Mouse (Mus musculus) embryonic facial prominence, embryonic 15.5 days (tissue): ENCODE measurements around the gene Mecom. TPM values are rescaled to one million over a fixed set of nuclear protein-coding genes. Genes with fewer than 3 reads are reported as not detected.
A peak's percentile ranks its signal among the peaks of the same experiment; 100 is the strongest.

Source experiments
- ATAC-seq: fragments of 200-750 bp; cut with Nextera tagmentation; 2 replicates; pipeline ENCODE4 v1.8.0; 2017; ENCODE audit warnings: low read depth, moderate TSS enrichment; ENCODE audit not compliant: insufficient number of reproducible peaks, low FRiP score, low TSS enrichment
- H3K27ac ChIP-seq: fragments of 300-500 bp; sonication (generic); replicated peaks from 2 replicates; pipeline ENCODE4 v1.5.1; 2015; ENCODE audit warnings: mild to moderate bottlenecking, inconsistent platforms
- H3K27me3 ChIP-seq: fragments of 300-500 bp; sonication (generic); 2 replicates; pipeline ENCODE4 v1.6.1; 2015; ENCODE audit warnings: inconsistent platforms
- H3K36me3 ChIP-seq: fragments of 300-500 bp; sonication (generic); 2 replicates; pipeline ENCODE4 v1.6.1; 2015; ENCODE audit warnings: mild to moderate bottlenecking, inconsistent platforms
- H3K4me1 ChIP-seq: fragments of 300-500 bp; sonication (generic); 2 replicates; pipeline ENCODE4 v1.6.1; 2015; ENCODE audit warnings: inconsistent platforms
- H3K4me2 ChIP-seq: fragments of 300-500 bp; sonication (generic); replicated peaks from 2 replicates; pipeline ENCODE4 v1.6.1; 2015; ENCODE audit warnings: mild to moderate bottlenecking, inconsistent platforms
- H3K4me3 ChIP-seq: fragments of 300-500 bp; sonication (generic); replicated peaks from 2 replicates; pipeline ENCODE4 v1.5.1; 2015; ENCODE audit warnings: mild to moderate bottlenecking, inconsistent platforms
- H3K9ac ChIP-seq: fragments of 300-500 bp; sonication (generic); 2 replicates; pipeline ENCODE4 v1.6.1; 2015; ENCODE audit warnings: inconsistent platforms
- H3K9me3 ChIP-seq: fragments of 300-500 bp; sonication (generic); replicated peaks from 2 replicates; pipeline ENCODE4 v1.6.1; 2016; ENCODE audit warnings: inconsistent platforms
- WGBS: fragments of 180-500 bp; shearing (Covaris S2); methylation state at CpG from one replicate; pipeline ENCODE4 v1.1.7; 2015; 5-methylcytosine and 5-hydroxymethylcytosine counted together
- polyA plus RNA-seq: library from polyadenylated mRNA; unstranded; fragments of >200 nt; fragmentation: Nextera tagmentation; extraction: Ambion mirVana; gene quantifications from 2 replicates; pipeline ENCODE4 v1.2.1, GENCODE M21; 2015

Gene Mecom
- polyA plus RNA-seq, 1 experiment from 2014 or later = 8.8 TPM

DNA sequence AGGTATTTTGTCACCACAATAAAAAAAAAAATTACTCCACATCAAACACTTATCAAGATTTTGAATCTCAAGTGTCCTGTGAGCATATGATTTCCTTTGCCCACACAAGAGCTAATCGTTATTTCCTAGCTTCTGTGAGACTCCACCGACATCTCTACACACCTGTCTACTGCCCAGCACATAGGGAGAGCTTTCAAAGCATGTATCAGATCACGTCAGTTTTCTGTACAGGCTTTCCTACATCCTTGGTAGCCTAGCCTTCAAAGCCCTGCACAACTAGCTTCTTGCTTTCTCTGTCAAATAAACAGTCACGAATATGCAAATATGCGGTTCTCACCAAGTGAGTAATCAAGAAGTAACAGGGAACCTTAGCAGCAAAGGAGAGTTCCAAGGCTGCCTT, 157.5 kb downstream of the Mecom start:
- H3K4me1 ChIP-seq = 0 out of 2 replicates have a peak, but pooled peaks cover 3% of the 10 kb centered on the region

DNA sequence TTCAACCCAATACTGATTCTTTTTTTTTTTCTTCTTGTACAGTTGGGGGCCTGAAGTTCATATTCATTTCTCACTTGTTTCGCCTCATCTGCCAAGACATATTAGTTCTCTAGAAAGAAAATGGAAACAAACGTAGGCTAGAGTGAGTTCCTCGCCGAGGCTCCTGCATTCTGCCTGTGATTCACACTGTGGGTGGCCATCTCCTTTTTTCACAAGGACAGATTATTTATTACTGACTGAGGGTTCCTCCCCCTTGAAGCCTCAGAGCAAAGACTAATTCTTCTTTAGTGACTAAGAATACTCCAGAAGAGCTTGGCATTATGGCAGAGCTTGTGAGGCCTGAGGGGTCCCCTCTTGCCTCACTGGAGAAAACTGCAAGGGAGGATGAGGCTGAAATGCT, 167.5 kb downstream of the Mecom start:
- Histone ChIP-seq H3K36me3 (no peaks in the 10 kb centered on the region), H3K27me3 (no peaks in the 10 kb centered on the region), H3K9me3 (no peaks in the 10 kb centered on the region), H3K4me1 (no peaks in the 10 kb centered on the region), H3K27ac (no peak overlapping the region), H3K4me3 (no peak overlapping the region), H3K9ac (no peak overlapping the region), H3K4me2 (no peak overlapping the region)
- no peak for ATAC-seq
- WGBS = 46% methylated on average over 4 of the region's 4 CpGs

More for the DNA sequence above, 157.5 kb downstream of the Mecom start:
- Histone ChIP-seq H3K27ac (no peak overlapping the region), H3K9ac (no peak overlapping the region), H3K9me3 (no peaks in the 10 kb centered on the region), H3K27me3 (0 out of 2 replicates have a peak, but pooled peaks cover 2% of the 10 kb centered on the region), H3K4me2 (no peak overlapping the region), H3K4me3 (no peak overlapping the region), H3K36me3 (no peaks in the 10 kb centered on the region)
- 79% methylated on average over 5 of the region's 5 CpGs for WGBS
- no peak for ATAC-seq

DNA sequence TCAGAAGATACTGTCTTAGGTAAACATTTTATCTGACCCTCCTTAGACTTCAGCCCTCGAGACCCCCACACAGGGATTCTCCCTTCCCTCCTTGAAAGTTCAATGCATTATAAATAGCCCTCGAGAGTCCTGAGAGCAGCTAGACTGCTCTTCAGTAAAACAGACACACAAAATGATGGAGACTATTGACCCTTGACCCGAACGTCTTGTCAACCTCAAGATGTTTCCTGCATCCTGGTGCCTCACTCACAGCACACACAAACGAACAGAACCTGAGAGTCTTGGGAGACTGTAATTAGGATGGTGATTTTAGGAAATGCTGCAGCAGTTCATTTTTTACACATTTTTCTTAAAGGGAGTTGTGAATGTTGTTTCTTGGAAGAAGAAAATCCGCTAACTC, 168.5 kb downstream of the Mecom start:
- ATAC-seq = no peak
- no peak overlapping the region for H3K4me2 ChIP-seq
- no peaks in the 10 kb centered on the region for H3K4me1 ChIP-seq
- H3K36me3 ChIP-seq = no peaks in the 10 kb centered on the region
- no peaks in the 10 kb centered on the region for H3K27me3 ChIP-seq
- no peak overlapping the region for H3K4me3 ChIP-seq
- H3K9me3 ChIP-seq = no peaks in the 10 kb centered on the region
- WGBS = 56% methylated on average over 6 of the region's 6 CpGs
- no peak overlapping the region for H3K9ac ChIP-seq
- H3K27ac ChIP-seq = no peak overlapping the region

DNA sequence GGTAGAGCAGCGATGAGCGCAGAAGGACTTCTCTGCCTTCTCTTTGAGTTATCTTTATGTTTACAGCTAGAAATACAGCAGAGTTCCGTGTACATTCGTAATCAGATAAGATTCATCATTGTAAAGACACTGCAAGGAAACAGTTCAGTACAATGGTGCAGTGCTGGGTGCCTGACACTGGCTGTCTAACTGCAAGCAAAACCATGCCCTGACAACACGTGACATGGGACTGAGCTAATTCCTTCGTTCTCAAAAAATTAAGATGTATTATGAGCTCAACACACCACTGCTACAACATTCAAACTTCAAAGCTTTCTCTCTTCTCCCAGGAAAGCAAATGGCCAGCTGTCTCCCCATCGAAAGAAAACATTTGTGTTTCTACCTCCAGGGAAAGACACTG, 176.3 kb downstream of the Mecom start:
- H3K27ac ChIP-seq = no peak overlapping the region
- no peaks in the 10 kb centered on the region for H3K9me3 ChIP-seq
- no peak overlapping the region for H3K9ac ChIP-seq
- no peaks in the 10 kb centered on the region for H3K36me3 ChIP-seq
- H3K4me1 ChIP-seq = no peaks in the 10 kb centered on the region
- H3K27me3 ChIP-seq = no peaks in the 10 kb centered on the region
- H3K4me2 ChIP-seq = 0 out of 2 replicates have a peak overlapping the region, but pooled peaks have one; percentile 19
- no peak overlapping the region; the same call in 1 of the 2 replicates for H3K4me3 ChIP-seq
- WGBS = 53% methylated on average over 7 of the region's 7 CpGs
- no peak for ATAC-seq

DNA sequence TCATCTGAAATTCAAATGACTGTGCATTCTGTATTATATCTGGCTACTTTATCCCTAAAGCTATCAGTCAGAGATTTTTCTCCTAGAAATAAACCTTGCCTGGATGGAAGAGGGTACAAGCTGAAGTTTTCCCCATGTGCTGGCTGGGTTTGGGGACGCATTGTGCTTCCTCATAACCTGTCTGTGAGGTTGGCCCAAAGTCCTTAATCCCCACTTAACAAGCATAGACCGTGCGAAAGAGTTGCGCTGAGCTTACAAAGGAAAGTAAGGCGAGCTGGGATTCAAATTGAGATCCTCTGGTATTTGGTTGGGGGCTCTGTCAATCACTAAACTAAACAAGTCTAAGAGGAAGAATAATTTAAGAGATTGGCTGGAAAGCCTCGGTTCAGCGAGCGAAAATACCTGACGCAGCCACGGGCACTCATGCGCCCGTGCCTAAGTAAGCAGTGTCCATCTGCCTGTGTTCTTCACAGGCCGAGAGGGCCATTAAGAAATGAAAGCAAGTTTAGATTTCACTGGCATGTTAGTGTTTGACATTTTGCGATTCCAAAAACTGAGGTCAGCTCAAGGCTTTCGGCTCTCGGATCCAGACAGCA, 176.8 kb downstream of the Mecom start:
- WGBS = 55% methylated on average over 16 of the region's 16 CpGs
- Histone ChIP-seq H3K4me2 (0 out of 2 replicates have a peak overlapping the region, but pooled peaks have one; percentile 19), H3K9ac (no peak overlapping the region), H3K9me3 (no peaks in the 10 kb centered on the region), H3K27me3 (no peaks in the 10 kb centered on the region), H3K4me3 (no peak overlapping the region; the same call in 1 of the 2 replicates), H3K4me1 (no peaks in the 10 kb centered on the region), H3K27ac (no peak overlapping the region), H3K36me3 (no peaks in the 10 kb centered on the region)
- ATAC-seq = no peak

DNA sequence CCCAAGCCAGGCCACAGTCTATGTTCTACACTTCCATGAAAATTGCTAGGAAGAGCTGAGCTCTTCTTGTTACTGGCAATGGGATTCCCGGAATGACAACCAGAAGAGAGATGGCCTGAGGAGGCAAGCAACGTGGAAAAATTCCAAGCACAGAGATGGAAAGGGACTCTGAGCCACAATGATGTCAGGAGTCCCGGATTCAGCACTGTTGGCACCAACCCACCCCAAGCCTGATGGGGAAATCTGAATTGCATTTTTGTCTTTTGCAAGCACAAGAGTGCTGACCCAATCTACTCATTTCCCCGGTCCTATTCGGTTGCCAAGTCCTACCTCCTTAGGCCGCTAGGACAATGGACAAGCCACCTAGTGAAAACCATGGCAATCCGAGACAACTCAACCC, 181.2 kb downstream of the Mecom start:
- Histone ChIP-seq H3K9me3 (no peaks in the 10 kb centered on the region), H3K4me1 (no peaks in the 10 kb centered on the region), H3K27me3 (no peaks in the 10 kb centered on the region), H3K4me3 (no peak overlapping the region), H3K27ac (no peak overlapping the region), H3K36me3 (no peaks in the 10 kb centered on the region), H3K4me2 (no peak overlapping the region), H3K9ac (no peak overlapping the region)
- 92% methylated on average over 7 of the region's 7 CpGs for WGBS
- ATAC-seq = no peak

DNA sequence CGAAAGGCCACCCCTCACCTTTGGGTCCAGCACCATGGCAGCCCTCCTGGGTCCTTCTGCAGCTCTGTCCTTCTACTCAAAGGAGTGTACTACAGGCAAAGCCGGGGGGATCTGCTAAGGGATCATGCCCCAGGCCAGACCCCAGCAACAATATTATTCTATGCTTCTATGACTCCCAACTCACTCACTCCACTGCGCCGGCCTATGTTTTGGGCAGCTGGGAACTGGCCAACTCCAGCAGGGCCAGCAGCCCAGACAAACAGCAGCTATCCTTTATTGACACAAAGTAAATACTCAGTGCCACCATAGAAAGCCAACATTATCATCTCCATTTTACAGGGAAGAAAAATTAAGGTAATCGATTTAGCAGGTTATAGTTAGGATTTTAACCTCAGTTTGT, 186.6 kb downstream of the Mecom start:
- Histone ChIP-seq H3K27ac (no peak overlapping the region), H3K9ac (no peak overlapping the region), H3K4me3 (no peak overlapping the region), H3K36me3 (no peaks in the 10 kb centered on the region), H3K4me1 (no peaks in the 10 kb centered on the region), H3K4me2 (no peak overlapping the region), H3K9me3 (no peaks in the 10 kb centered on the region), H3K27me3 (no peaks in the 10 kb centered on the region)
- WGBS = 72% methylated on average over 5 of the region's 5 CpGs
- ATAC-seq = no peak

DNA sequence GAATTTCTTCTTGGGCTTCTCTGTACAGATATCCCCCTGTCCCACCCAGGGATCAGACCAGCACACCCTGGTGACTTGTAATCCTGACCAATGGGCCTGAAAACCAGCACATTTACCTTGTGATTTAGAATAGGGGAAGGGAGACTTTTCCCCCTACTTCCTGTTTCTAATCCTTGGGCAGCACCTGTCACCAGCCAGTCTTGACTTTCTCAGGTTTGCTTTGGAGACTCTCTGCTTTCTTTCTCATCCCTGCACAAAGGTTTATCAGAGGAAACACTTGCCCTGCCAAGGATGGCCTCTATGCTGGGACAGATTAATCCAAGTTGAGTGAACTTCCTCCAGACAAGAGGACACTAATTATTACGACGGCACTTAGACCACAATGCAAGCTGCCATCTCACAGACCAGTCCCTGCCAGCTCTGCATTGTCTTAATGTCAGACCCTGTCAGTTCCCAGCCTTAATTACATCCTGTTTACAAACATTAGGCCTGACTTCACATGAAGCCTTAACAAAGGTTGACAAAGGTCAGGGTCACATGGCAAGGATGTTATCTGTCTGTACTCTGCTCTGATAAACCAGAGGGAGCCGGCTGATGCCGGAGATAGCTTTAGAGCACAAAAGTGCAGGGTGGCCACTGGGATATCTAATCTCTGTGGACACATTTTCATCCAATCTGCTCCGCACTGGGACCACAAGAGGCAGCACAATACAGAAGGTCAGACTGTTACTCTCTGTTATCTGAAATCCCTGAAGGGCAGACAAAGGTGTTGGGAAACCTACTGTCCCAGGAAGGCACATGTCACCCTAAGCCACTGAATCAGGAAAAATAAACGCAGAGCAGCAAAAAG, 193.7 kb downstream of the Mecom start:
- Histone ChIP-seq H3K27me3 (no peaks in the 10 kb centered on the region), H3K9me3 (no peaks in the 10 kb centered on the region), H3K4me3 (no peak overlapping the region), H3K4me2 (no peak overlapping the region), H3K4me1 (no peaks in the 10 kb centered on the region), H3K9ac (no peak overlapping the region), H3K27ac (no peak overlapping the region), H3K36me3 (no peaks in the 10 kb centered on the region)
- ATAC-seq = no peak
- 33% methylated on average over 6 of the region's 6 CpGs for WGBS

DNA sequence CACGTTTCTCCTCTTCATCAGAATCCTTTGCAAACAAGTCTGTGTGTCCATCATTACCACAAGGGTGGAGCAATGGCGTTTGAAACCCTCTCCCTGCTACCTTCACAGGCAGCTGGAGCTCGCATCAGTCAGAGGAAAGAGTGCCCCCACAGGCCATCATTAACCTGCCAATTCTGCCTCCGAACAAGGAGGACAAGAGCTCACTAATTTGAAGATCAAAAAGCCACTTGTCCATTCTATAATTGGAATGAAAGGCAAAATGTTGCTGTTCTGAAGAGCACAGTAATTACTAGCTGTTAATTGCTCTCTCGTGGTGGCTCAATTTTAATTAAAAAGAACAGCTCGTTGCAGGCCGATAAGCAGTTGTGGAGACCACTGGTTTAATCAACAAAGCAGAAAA, 198.5 kb downstream of the Mecom start:
- H3K27ac ChIP-seq = no peak overlapping the region
- H3K27me3 ChIP-seq = no peaks in the 10 kb centered on the region

DNA sequence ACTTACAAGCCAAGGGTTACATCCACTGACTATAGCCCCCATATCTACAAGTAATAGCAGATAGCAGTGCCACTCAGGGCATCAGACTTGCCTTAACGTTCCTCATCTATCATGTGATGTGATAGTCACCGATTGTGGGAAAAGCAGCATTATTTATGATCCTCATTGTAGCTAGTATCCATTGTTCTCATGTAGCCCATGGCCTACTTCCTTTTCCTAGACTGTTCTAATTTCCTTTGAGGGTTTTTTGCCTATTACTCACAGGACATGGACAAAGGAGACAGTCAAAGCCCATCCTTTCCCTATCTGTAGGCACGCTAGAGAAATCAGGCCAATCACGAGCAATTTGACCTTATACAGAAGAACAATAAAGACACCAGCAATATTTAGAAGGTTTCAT, 203.7 kb downstream of the Mecom start:
- Histone ChIP-seq H3K27ac (no peak overlapping the region), H3K4me3 (no peak overlapping the region), H3K9me3 (no peaks in the 10 kb centered on the region), H3K9ac (no peak overlapping the region), H3K4me2 (no peak overlapping the region), H3K27me3 (no peaks in the 10 kb centered on the region), H3K36me3 (no peaks in the 10 kb centered on the region), H3K4me1 (no peaks in the 10 kb centered on the region)
- WGBS = 85% methylated on average over 4 of the region's 4 CpGs
- ATAC-seq = no peak

More for the DNA sequence above, 198.5 kb downstream of the Mecom start:
- WGBS = 33% methylated on average over 7 of the region's 7 CpGs
- H3K9ac ChIP-seq = no peak overlapping the region
- no peaks in the 10 kb centered on the region for H3K36me3 ChIP-seq
- no peaks in the 10 kb centered on the region for H3K9me3 ChIP-seq
- no peak overlapping the region for H3K4me2 ChIP-seq
- no peak overlapping the region for H3K4me3 ChIP-seq
- no peak for ATAC-seq
- H3K4me1 ChIP-seq = no peaks in the 10 kb centered on the region

DNA sequence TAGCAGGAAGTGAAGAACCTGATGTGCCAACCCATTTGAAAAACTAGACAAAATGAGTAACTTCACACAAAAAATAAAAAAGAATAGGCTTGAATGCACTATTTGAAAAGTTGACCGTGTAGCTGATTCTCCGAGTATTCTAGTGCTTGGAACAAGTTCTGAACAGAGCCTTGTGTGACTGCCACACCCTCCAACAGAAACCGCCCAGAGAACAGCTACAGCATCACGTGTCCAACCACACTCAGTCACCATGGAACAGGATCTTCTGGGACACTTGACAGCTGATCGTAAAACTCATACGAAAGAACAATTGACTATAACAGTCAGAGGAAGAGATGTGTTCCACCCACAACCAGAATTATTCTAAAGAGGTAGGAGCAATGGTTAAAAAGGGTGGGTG, 215.5 kb downstream of the Mecom start:
- Histone ChIP-seq H3K4me2 (no peak overlapping the region), H3K4me3 (no peak overlapping the region), H3K27ac (no peak overlapping the region), H3K36me3 (no peaks in the 10 kb centered on the region), H3K9me3 (no peaks in the 10 kb centered on the region), H3K4me1 (no peaks in the 10 kb centered on the region), H3K27me3 (no peaks in the 10 kb centered on the region), H3K9ac (no peak overlapping the region)
- 84% methylated on average over 6 of the region's 6 CpGs for WGBS
- no peak for ATAC-seq
